Mouse (Mus musculus) stomach, postnatal 0 days (tissue): ENCODE results near the gene Zfp786.

ENCODE experiments used
- CTCF ChIP-seq: IDR thresholded peaks from 2 replicates; pipeline ENCODE4 v1.5.1; 2016; ENCODE audit warnings: antibody characterized with exemption, low read depth, mild to moderate bottlenecking, moderate library complexity
- EP300 ChIP-seq: optimal IDR thresholded peaks from 2 replicates; pipeline ENCODE3; 2016; ENCODE audit warnings: antibody characterized with exemption

GRCm38 (mm10) chr6:47877058-47877457, 46.4 kb upstream of the Zfp786 start, which contains the start of gene Zfp282:
- TF ChIP-seq CTCF (no peak), EP300 (no peak)
